Comparison of ENCODE assay signal across 8 mouse cellular contexts in the genomic region with DNA sequence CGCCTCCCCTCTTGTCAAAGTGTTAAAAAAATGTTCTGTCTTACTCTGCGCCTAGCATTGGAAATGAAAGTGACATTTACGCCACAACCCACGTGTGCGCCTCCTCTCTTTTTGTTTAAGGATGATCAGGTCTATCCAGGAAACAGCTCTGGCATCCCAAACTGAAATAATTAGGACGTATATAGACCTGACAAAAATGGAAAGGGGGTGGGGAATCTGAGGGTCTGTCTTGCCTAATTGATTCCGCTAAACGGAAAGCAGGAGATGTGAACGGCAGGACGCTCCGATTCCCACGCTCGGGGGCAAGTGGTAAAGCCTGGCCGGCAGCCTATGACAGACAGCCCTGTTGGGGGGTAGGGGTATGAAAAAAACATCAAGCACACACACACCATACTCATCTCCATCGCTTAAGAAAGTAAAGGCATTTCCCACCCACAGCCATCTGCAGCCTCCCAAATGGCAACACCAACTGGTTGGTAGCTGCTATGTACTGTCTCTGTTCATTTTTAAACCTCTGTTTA.
A peak's percentile ranks its signal among the peaks of the same experiment; 100 is the strongest.
DNase-seq lines count a peak whose midpoint lies in the region; ATAC-seq and TF ChIP-seq lines count a peak whose summit lies in the region.

No protein-coding gene starts in this region.

- H3K36me3 ChIP-seq in heart, embryonic 15.5 days, result no peaks in the 10 kb centered on the region
- H3K36me3 ChIP-seq in hindbrain, embryonic 12.5 days, result no peaks in the 10 kb centered on the region; the same call in 1 of the 2 replicates
- H3K36me3 ChIP-seq in liver, embryonic 12.5 days, result no peaks in the 10 kb centered on the region

- H3K9ac ChIP-seq in heart, embryonic 15.5 days, result no peak overlapping the region
- peak overlapping the region; percentile 88 for H3K9ac ChIP-seq in hindbrain, embryonic 12.5 days
- no peak overlapping the region for H3K9ac ChIP-seq in liver, embryonic 12.5 days

- no peak for DNase-seq in heart, adult 8-10 months (ENCODE audit: low spot score)
- DNase-seq in right cerebral cortex, postnatal 14 days, result peak; percentile 59
- DNase-seq in urinary bladder, postnatal 36 days (ENCODE audit: low spot score in 2 of 2), result no peak

- H3K4me2 ChIP-seq in heart, embryonic 15.5 days, result peak overlapping the region; percentile 56
- peak overlapping the region; percentile 60 for H3K4me2 ChIP-seq in hindbrain, embryonic 12.5 days (replicated peaks)
- peak overlapping the region; percentile 37 for H3K4me2 ChIP-seq in liver, embryonic 12.5 days

- H3K27me3 ChIP-seq in heart, embryonic 15.5 days, result peaks cover 71% of the 10 kb centered on the region
- H3K27me3 ChIP-seq in hindbrain, embryonic 12.5 days, result no peaks in the 10 kb centered on the region
- H3K27me3 ChIP-seq in liver, embryonic 12.5 days (replicated peaks), result peaks cover 66% of the 10 kb centered on the region

- peak overlapping the region; percentile 28 for H3K4me3 ChIP-seq in heart, embryonic 15.5 days
- peak overlapping the region; percentile 52 for H3K4me3 ChIP-seq in cortical plate, adult 2 months (ENCODE audit: insufficient read depth, low read length)
- peak overlapping the region; percentile 46 for H3K4me3 ChIP-seq in hindbrain, embryonic 12.5 days
- no peak overlapping the region for H3K4me3 ChIP-seq in liver, embryonic 12.5 days

- 8% methylated on average over 15 of the region's 15 CpGs for WGBS in heart, embryonic 15.5 days
- WGBS in hindbrain, embryonic 12.5 days, result 2% methylated on average over 15 of the region's 15 CpGs
- 5% methylated on average over 15 of the region's 15 CpGs for WGBS in liver, embryonic 12.5 days (ENCODE audit: insufficient replicate concordance)

- H3K27ac ChIP-seq in heart, embryonic 15.5 days, result no peak overlapping the region
- peak overlapping the region; percentile 96 for H3K27ac ChIP-seq in cortical plate, adult 2 months (ENCODE audit: insufficient read depth, low read length)
- H3K27ac ChIP-seq in hindbrain, embryonic 12.5 days, result peak overlapping the region; percentile 97
- no peak overlapping the region for H3K27ac ChIP-seq in liver, embryonic 12.5 days

- TF ChIP-seq POLR2A in cortical plate, adult 2 months (IDR thresholded peaks at IDR 0.05; ENCODE audit: extremely low read depth, insufficient read depth, low read length), result peak; percentile 8; the same call in 1 of the 2 replicates

- no peak for TF ChIP-seq CTCF in cortical plate, adult 2 months (IDR thresholded peaks at IDR 0.05; ENCODE audit: extremely low read depth, insufficient read depth, low read length)

- no peak for ATAC-seq in heart, embryonic 15.5 days (replicated peaks; ENCODE audit: insufficient number of reproducible peaks, insufficient read depth, low FRiP score, low read depth)
- ATAC-seq in hindbrain, embryonic 12.5 days (ENCODE audit: low FRiP score), result peak; percentile 84
- ATAC-seq in liver, embryonic 12.5 days, result no peak
- ATAC-seq in erythroid progenitor cell, adult 5-6 weeks (replicated peaks; ENCODE audit: low FRiP score, poor library complexity, severe bottlenecking), result no peak

- peaks cover 10% of the 10 kb centered on the region for H3K4me1 ChIP-seq in heart, embryonic 15.5 days (replicated peaks)
- peaks cover 3% of the 10 kb centered on the region; the same call in 1 of the 2 replicates for H3K4me1 ChIP-seq in cortical plate, adult 2 months (ENCODE audit: control insufficient read depth, insufficient read depth, low read length)
- H3K4me1 ChIP-seq in hindbrain, embryonic 12.5 days, result peaks cover 7% of the 10 kb centered on the region; the same call in 1 of the 2 replicates
- no peaks in the 10 kb centered on the region for H3K4me1 ChIP-seq in liver, embryonic 12.5 days

- no peaks in the 10 kb centered on the region for H3K9me3 ChIP-seq in heart, embryonic 15.5 days (replicated peaks)
- no peaks in the 10 kb centered on the region for H3K9me3 ChIP-seq in hindbrain, embryonic 12.5 days (replicated peaks)
- H3K9me3 ChIP-seq in liver, embryonic 12.5 days (replicated peaks), result no peaks in the 10 kb centered on the region

Comparison
In these comparisons a context has a peak if more than half of its experiments do, and no peak if none do; other contexts are left out.
1. H3K27ac ChIP-seq: peak in cortical plate, adult 2 months (single experiment) and hindbrain, embryonic 12.5 days (single experiment); none in heart, embryonic 15.5 days (single experiment) and liver, embryonic 12.5 days (single experiment).
2. Peak in every context shown above with its lines, with median percentiles within 50 percentile points of each other: H3K4me2 ChIP-seq.